Mouse (Mus musculus): ENCODE measurements around the gene Ppcdc.

Gene Ppcdc

GRCm38 (mm10) chr9:57354377-57355183 is 85.3 kb downstream of the Ppcdc start:
- no peak for DNase-seq (ENCODE audit: low spot score)

GRCm38 (mm10) chr9:57351277-57351676 is 88.6 kb downstream of the Ppcdc start:
- DNase-seq (ENCODE audit: low spot score), result no peak

DNA sequence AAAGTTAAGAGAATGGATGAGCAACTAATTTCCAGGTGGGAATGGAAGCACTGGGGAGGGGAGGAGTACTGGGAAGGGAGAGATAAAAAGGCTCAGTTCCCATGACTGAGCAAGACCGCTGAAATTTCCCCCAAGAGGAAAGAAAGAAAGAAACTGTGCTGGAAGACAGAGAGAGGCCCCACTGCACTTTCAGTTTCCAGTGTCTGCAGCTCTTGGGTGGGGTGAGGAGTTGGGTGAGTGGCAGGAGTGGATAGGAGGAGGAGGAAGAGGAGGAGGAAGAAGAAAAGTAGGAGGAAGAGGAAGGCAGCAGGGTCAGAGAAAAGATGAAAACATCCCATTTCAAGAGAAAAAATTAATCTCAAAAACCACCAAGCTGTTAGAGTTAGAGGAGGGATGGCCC is 94.0 kb downstream of the Ppcdc start:
- DNase-seq (ENCODE audit: low spot score), result no peak

GRCm38 (mm10) chr9:57343752-57344151 is 96.2 kb downstream of the Ppcdc start:
- no peak for DNase-seq (ENCODE audit: low spot score)

DNA sequence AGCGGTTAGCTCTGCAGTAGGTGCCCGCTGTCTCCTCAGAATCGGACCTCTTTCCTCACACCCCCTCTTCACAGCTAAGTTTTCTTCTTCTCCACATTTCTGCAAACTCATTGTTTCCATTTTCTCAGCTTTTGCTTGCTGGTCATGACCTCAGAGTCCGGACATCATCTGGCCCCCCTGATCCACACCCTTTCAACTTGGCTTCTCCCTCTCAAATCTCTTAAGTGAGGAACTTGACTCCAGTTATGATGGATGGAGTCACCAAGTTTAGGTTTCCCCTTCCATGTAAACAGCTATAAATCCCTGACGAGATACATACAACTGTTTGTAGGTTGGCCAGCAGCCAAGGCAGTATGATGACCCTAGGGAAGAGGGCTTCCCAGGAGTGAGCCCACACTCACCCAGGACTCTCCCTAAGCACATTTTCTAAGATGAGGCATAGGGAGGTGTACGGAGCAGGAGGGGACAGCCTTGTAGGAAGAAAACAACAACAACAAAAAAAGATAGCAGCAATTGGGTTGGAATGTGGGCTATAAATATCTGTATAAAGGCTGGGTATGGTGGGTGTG is 96.9 kb downstream of the Ppcdc start:
- no peak for DNase-seq (ENCODE audit: low spot score)

- DNase-seq (ENCODE audit: low spot score), result no peak
Measured at GRCm38 (mm10) chr9:57342186-57342585, 97.7 kb downstream of the Ppcdc start.

- DNase-seq (ENCODE audit: low spot score), result no peak
Measured at GRCm38 (mm10) chr9:57340361-57340760, 99.6 kb downstream of the Ppcdc start.

DNA sequence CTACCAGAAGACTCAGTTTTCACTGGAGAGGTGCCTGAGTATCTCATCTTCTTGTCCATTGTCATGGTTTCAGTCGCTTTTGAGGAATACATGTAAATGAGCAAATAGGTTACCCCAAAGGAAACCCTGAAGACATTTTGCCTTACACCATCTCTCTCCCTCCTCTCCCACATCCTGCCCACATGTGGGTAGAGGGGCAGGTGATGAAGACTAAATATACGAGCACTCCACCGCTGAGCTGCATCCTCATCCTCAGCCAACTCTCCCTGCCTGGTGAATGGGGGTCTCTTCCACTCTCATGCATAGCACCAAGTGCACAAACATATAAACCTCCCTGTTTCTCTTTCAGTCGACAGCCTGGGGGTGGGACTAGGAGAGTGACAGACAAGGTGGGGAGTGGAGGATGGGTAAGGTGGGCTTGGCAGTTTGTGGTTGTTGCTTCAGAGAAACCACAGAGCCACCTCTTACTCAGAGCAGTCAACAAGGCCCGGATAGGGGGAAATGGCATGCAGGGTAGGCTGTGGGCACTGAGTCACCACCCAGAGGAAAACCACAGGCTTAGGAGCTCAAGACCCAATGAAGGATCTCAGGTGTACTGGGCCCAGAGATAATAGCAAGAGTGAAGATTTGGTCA is 100.2 kb downstream of the Ppcdc start:
- DNase-seq (ENCODE audit: low spot score), result no peak

GRCm38 (mm10) chr9:57338706-57339105 is 101.2 kb downstream of the Ppcdc start:
- DNase-seq (ENCODE audit: low spot score), result no peak

Data from layer of hippocampus, adult 11-12 months (tissue).